Mouse (Mus musculus): ENCODE results near the gene Micu2. TPM values are rescaled to one million over a fixed set of nuclear protein-coding genes. Genes with fewer than 3 reads are reported as not detected.

The Micu2 gene
- polyA plus RNA-seq, 1 experiment: 26.8 TPM

DNA sequence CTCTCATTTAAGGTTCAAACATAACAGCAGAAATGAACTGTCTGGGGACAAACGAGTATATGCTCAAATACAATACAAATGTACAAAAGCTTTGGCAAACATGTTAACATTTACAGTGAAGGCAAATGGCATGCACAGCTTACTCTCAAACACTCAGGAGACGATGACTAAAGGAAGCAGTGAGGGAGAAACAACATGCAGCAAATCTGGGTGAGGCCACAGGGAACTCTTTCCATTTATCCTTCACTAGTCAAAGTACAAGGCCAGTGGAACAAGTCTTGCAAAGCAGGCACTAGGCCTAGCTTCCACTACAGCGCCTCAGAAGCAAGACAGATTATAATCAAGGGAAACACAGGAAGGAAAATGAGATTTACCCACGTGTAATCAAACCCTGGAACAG lies 116.3 kb downstream of the Micu2 start:
- no peak for TF ChIP-seq POLR2A (IDR thresholded peaks at IDR 0.05; ENCODE audit: low read depth, low read length)
- no peak for TF ChIP-seq CTCF (IDR thresholded peaks at IDR 0.05; ENCODE audit: extremely low read depth, insufficient read length, insufficient replicate concordance, low read depth, low read length)
- no peaks in the 10 kb centered on the region for H3K27me3 ChIP-seq (ENCODE audit: control insufficient read depth, insufficient read depth, low read length)
- no peaks in the 10 kb centered on the region for H3K36me3 ChIP-seq (ENCODE audit: control insufficient read depth, insufficient read depth, low read length)
- peak overlapping the region; percentile 72 for H3K27ac ChIP-seq (ENCODE audit: insufficient read depth, low read depth, low read length)
- no peak overlapping the region for H3K4me3 ChIP-seq (ENCODE audit: low read depth, low read length)
- peaks cover 14% of the 10 kb centered on the region for H3K4me1 ChIP-seq (ENCODE audit: control insufficient read depth, insufficient read depth, insufficient read length, low read length)
- WGBS: 9% methylated on average over 4 of the region's 4 CpGs

- TF ChIP-seq POLR2A (IDR thresholded peaks at IDR 0.05; ENCODE audit: low read depth, low read length): no peak
- TF ChIP-seq CTCF (IDR thresholded peaks at IDR 0.05; ENCODE audit: extremely low read depth, insufficient read length, insufficient replicate concordance, low read depth, low read length): no peak
- Histone ChIP-seq H3K27me3 (ENCODE audit: control insufficient read depth, insufficient read depth, low read length) (no peaks in the 10 kb centered on the region), H3K27ac (ENCODE audit: insufficient read depth, low read depth, low read length) (peak overlapping the region; percentile 72), H3K36me3 (ENCODE audit: control insufficient read depth, insufficient read depth, low read length) (no peaks in the 10 kb centered on the region), H3K4me1 (ENCODE audit: control insufficient read depth, insufficient read depth, insufficient read length, low read length) (peaks cover 14% of the 10 kb centered on the region), H3K4me3 (ENCODE audit: low read depth, low read length) (no peak overlapping the region)
- WGBS: 43% methylated on average over 4 of the region's 4 CpGs
These were observed 117.3 kb downstream of the Micu2 start for GRCm38 (mm10) chr14:57881793-57882192.

DNA sequence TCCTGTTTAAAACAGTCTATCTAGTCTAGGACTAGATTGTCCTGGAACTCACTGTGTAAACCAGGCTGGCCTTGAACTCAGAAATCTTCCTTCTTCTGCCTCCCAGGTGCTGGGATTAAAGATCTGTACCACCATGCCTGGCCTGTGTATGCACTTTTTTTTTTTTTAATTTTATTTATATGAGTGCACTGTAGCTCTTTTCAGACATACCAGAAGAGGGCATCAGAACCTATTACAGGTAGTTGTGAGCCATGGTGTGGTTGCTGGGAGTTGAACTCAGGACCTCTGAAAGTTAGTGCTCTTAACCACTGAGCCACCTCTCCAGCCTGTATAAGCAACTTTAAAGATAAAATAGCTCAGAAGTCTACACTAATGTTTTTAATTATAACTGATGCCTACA lies 118.0 kb downstream of the Micu2 start:
- TF ChIP-seq CTCF (IDR thresholded peaks at IDR 0.05; ENCODE audit: extremely low read depth, insufficient read length, insufficient replicate concordance, low read depth, low read length): no peak
- TF ChIP-seq POLR2A (IDR thresholded peaks at IDR 0.05; ENCODE audit: low read depth, low read length): no peak
- Histone ChIP-seq H3K36me3 (ENCODE audit: control insufficient read depth, insufficient read depth, low read length) (no peaks in the 10 kb centered on the region), H3K4me1 (ENCODE audit: control insufficient read depth, insufficient read depth, insufficient read length, low read length) (peaks cover 14% of the 10 kb centered on the region), H3K27me3 (ENCODE audit: control insufficient read depth, insufficient read depth, low read length) (no peaks in the 10 kb centered on the region), H3K4me3 (ENCODE audit: low read depth, low read length) (no peak overlapping the region), H3K27ac (ENCODE audit: insufficient read depth, low read depth, low read length) (no peak overlapping the region)

- WGBS: 82% methylated on average over 9 of the region's 9 CpGs
- Histone ChIP-seq H3K4me3 (ENCODE audit: low read depth, low read length) (no peak overlapping the region), H3K36me3 (ENCODE audit: control insufficient read depth, insufficient read depth, low read length) (peaks cover 7% of the 10 kb centered on the region), H3K4me1 (ENCODE audit: control insufficient read depth, insufficient read depth, insufficient read length, low read length) (peaks cover 11% of the 10 kb centered on the region), H3K27me3 (ENCODE audit: control insufficient read depth, insufficient read depth, low read length) (no peaks in the 10 kb centered on the region), H3K27ac (ENCODE audit: insufficient read depth, low read depth, low read length) (no peak overlapping the region)
- TF ChIP-seq CTCF (IDR thresholded peaks at IDR 0.05; ENCODE audit: extremely low read depth, insufficient read length, insufficient replicate concordance, low read depth, low read length): no peak
- TF ChIP-seq POLR2A (IDR thresholded peaks at IDR 0.05; ENCODE audit: low read depth, low read length): no peak
These were observed 121.1 kb downstream of the Micu2 start for GRCm38 (mm10) chr14:57877921-57878320.

DNA sequence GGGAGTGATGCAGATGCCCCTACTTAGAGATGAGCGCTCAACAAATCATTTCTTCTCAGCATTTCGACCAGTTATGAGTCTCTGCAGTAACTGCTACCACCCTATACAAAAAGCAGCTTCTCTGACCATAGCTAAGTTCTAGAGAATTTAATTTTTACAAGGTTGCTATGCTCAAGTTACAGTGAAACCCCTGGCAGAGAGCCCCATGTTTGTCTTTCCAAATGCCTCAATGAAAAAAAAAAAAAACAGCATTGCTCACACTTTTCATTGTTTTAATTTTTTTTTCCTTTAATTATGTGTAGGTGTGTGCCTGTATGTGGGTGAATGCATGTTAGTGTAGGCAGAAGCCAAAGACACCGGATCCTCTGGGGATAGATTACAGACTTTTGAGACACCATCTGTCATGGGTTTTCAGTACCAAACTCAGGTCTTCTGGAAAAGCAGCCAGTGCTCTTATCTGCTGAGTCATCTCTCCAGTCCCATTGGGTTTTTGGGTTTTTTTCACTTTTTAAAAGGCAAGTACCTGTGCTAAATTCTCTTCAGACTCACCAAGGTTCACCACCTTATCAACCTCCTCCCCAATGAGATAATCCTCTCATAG lies 132.3 kb downstream of the Micu2 start:
- Histone ChIP-seq H3K4me1 (ENCODE audit: control insufficient read depth, insufficient read depth, insufficient read length, low read length) (no peaks in the 10 kb centered on the region), H3K4me3 (ENCODE audit: low read depth, low read length) (no peak overlapping the region), H3K27ac (ENCODE audit: insufficient read depth, low read depth, low read length) (no peak overlapping the region), H3K27me3 (ENCODE audit: control insufficient read depth, insufficient read depth, low read length) (no peaks in the 10 kb centered on the region), H3K36me3 (ENCODE audit: control insufficient read depth, insufficient read depth, low read length) (peaks cover 19% of the 10 kb centered on the region)
- TF ChIP-seq CTCF (IDR thresholded peaks at IDR 0.05; ENCODE audit: extremely low read depth, insufficient read length, insufficient replicate concordance, low read depth, low read length) (no peak), POLR2A (IDR thresholded peaks at IDR 0.05; ENCODE audit: low read depth, low read length) (no peak)
- 94% methylated on average over 3 of the region's 3 CpGs for WGBS

Other genes with a start within 250 kb of the Micu2 start
- 11.7 and 23.0 TPM in 2 replicates for gene Lats2, start 240.9 kb downstream of the Micu2 start, polyA plus RNA-seq (2012; rRNA removed)
- 1.2 and 3.6 TPM in 2 replicates for gene Sap18, start 201.1 kb downstream of the Micu2 start, polyA plus RNA-seq (2012; rRNA removed)
- 0.17 and 0.55 TPM in 2 replicates for gene Ska3, start 173.1 kb downstream of the Micu2 start, polyA plus RNA-seq (2012; rRNA removed)
- gene Mrpl57, start 173.0 kb downstream of the Micu2 start, polyA plus RNA-seq (2012; rRNA removed): 36.4 and 52.9 TPM in 2 replicates
- 0.85 and 2.0 TPM in 2 replicates for gene Zdhhc20, start 109.0 kb downstream of the Micu2 start, polyA plus RNA-seq (2012; rRNA removed)
- gene Fgf9, start 71.3 kb upstream of the Micu2 start, polyA plus RNA-seq (2012; rRNA removed): 0.14 and 0.62 TPM in 2 replicates

Data from small intestine, adult 2 months (tissue).